Mouse (Mus musculus) heart, embryonic 13.5 days (tissue): ENCODE results near the gene Eif4a1. TPM values are rescaled to one million over a fixed set of nuclear protein-coding genes. Genes with fewer than 3 reads are reported as not detected.

Source experiments
- ATAC-seq: fragments of 200-750 bp; cut with Nextera tagmentation; 2 replicates; pipeline ENCODE4 v1.8.0; 2017; ENCODE audit warnings: moderate TSS enrichment; ENCODE audit not compliant: insufficient number of reproducible peaks, low FRiP score, low TSS enrichment; ENCODE audit errors: extremely low read depth
- H3K27ac ChIP-seq: fragments of 300-500 bp; sonication (generic); replicated peaks from 2 replicates; pipeline ENCODE4 v1.5.1; 2015; ENCODE audit warnings: moderate library complexity, mild to moderate bottlenecking, inconsistent platforms
- H3K27me3 ChIP-seq: fragments of 300-500 bp; sonication (generic); replicated peaks from 2 replicates; pipeline ENCODE4 v1.6.1; 2015; ENCODE audit warnings: mild to moderate bottlenecking, inconsistent platforms
- H3K36me3 ChIP-seq: fragments of 300-500 bp; sonication (generic); 2 replicates; pipeline ENCODE4 v1.6.1; 2015; ENCODE audit warnings: mild to moderate bottlenecking, inconsistent platforms
- H3K4me1 ChIP-seq: fragments of 300-500 bp; sonication (generic); 2 replicates; pipeline ENCODE4 v1.6.1; 2015; ENCODE audit warnings: inconsistent platforms
- H3K4me2 ChIP-seq: fragments of 300-500 bp; sonication (generic); 2 replicates; pipeline ENCODE4 v1.6.1; 2015; ENCODE audit warnings: inconsistent platforms, mild to moderate bottlenecking, moderate library complexity
- H3K4me3 ChIP-seq: fragments of 300-500 bp; sonication (generic); 2 replicates; pipeline ENCODE4 v1.5.1; 2015; ENCODE audit warnings: moderate library complexity, mild to moderate bottlenecking, inconsistent platforms
- H3K9ac ChIP-seq: fragments of 300-500 bp; sonication (generic); 2 replicates; pipeline ENCODE4 v1.6.1; 2015; ENCODE audit warnings: inconsistent platforms, mild to moderate bottlenecking, moderate library complexity
- H3K9me3 ChIP-seq: fragments of 300-500 bp; sonication (generic); 2 replicates; pipeline ENCODE4 v1.6.1; 2016; ENCODE audit warnings: inconsistent platforms
- WGBS: fragments of 180-500 bp; shearing (Covaris S2); methylation state at CpG from one replicate; pipeline ENCODE4 v1.1.7; 2015; ENCODE audit warnings: mixed read lengths; 5-methylcytosine and 5-hydroxymethylcytosine counted together
- polyA plus RNA-seq: library from polyadenylated mRNA; unstranded; fragments of >200 nt; fragmentation: Nextera tagmentation; extraction: Ambion mirVana; gene quantifications from 2 replicates; pipeline ENCODE4 v1.2.1, GENCODE M21; 2015

The Eif4a1 gene
- polyA plus RNA-seq, 1 experiment from 2014 or later, result 373 TPM

DNA sequence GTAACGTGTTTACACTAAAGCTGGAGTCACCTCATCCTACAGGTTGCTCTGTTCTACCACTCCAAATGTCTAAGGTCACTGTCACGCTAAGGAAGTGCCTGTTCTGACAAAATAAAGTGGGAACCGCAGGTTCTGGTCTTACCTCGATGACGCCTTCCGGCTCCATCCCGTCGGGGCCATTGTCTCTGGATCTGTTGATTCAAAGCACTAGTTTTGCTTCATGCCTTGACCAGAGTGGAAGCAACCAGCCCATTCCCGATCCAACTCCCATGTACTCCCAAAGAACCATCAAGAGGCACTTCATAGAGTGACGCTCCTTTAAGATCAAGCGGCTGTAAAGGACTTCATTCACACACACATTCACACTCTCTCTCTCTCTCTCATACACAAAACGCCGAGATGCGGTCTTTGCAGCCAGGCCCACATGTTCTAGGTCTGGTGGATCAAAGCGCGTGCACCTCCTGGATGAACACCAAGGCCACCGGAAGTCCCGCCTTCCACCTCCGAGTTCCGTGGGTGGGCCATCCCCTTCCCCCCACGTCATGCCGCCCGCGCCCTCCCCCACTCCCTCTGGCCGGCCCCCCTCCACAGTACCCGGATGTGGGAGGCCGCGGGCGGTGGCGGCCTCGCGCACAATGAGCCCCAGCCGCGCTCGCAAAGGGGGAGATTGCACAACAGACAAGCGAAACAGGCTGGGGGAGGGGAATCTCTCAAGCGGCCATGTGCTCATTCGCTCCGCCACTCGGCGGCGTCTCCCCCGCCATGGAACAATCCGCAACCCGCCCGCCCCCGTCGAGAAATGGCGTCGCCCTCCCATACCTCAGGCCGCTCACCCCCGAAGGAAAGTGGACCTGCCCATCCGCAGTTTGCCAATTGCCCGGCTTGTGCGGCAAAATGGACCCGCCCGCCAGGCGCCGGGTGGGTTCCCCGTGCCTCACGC lies 1.2 kb downstream of the Eif4a1 start:
- H3K27me3 ChIP-seq, result no peaks in the 10 kb centered on the region
- peak; percentile 56 for ATAC-seq

DNA sequence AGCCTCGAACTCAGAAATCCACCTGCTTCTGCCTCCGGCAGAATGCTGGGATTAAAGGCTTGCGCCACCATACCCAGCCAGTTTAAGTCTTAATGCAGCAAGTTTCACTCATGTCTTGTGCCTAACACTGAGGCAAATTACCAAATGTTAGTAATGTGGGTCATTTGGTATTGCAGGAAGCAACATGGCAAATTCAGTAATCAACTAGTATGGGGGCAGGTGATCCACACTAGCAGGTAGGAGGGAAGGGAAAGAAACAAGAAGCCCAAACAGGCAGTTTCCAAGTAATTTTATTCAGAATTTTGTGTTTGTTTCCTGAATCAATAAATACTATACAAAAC lies 5.6 kb downstream of the Eif4a1 start:
- H3K4me2 ChIP-seq, result no peak overlapping the region
- H3K27me3 ChIP-seq, result no peaks in the 10 kb centered on the region
- peaks cover 75% of the 10 kb centered on the region for H3K36me3 ChIP-seq
- H3K4me1 ChIP-seq, result peaks cover 36% of the 10 kb centered on the region
- H3K9ac ChIP-seq, result no peak overlapping the region
- ATAC-seq, result no peak
- WGBS, result 77% methylated on average over 3 of the region's 3 CpGs
- 0 out of 2 replicates have a peak overlapping the region, but pooled peaks have one; percentile 6 for H3K27ac ChIP-seq
- H3K4me3 ChIP-seq, result no peak overlapping the region
- no peaks in the 10 kb centered on the region for H3K9me3 ChIP-seq

More for the DNA sequence above, 1.2 kb downstream of the Eif4a1 start:
- Histone ChIP-seq H3K27ac (peak overlapping the region; percentile 99), H3K4me2 (peak overlapping the region; percentile 95), H3K36me3 (peaks cover 81% of the 10 kb centered on the region), H3K9ac (peak overlapping the region; percentile 100), H3K9me3 (no peaks in the 10 kb centered on the region), H3K4me3 (peak overlapping the region; percentile 100), H3K4me1 (peaks cover 28% of the 10 kb centered on the region)
- under 1% methylated on average over 61 of the region's 61 CpGs for WGBS

DNA sequence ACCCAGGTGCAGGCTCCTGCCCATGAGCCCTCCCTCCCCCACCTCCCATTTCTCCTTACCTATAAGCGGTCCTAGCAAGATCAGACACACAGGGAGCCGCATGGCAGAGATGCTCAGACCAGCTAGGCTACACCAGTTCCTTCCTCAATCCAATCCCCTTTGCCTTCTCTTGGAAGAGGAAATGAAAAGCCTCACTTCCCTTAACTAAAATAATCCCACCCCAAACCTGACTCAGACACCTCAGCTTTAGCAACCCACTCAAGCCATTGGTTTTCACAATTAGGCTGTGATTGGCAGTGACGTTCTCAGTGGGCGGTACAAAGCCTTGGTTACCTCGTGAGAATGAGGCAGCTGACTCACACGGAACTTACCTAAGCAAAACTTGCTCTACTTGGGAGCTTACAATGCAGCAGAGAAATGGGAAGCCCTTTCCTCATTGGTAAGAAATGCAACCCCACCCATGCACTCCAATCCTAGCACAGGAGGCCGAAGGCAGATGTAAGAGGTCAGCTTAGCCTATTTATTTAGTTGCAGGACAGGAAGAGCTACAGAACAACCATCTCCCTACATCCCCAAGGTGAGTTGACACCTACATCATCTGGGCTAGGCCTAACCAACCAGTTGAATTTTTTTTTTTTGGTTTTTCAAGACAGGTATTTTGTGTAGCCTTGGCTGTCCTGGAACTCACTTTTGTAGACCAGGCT lies 6.1 kb downstream of the Eif4a1 start, which contains the start of gene Cd68:
Cd68 (minus strand) TSS at position 193 of the 704 bp plus-strand sequence.
- H3K9ac ChIP-seq, result no peak within 1 kb of the TSS
- H3K36me3 ChIP-seq, result peaks cover 75% of the 10 kb centered on the region
- no peak for ATAC-seq
- H3K4me3 ChIP-seq, result no peak within 1 kb of the TSS
- H3K9me3 ChIP-seq, result no peaks in the 10 kb centered on the region
- no peaks in the 10 kb centered on the region for H3K27me3 ChIP-seq
- peaks cover 42% of the 10 kb centered on the region for H3K4me1 ChIP-seq
- H3K4me2 ChIP-seq, result no peak within 1 kb of the TSS
- H3K27ac ChIP-seq, result 0 out of 2 replicates have a peak within 1 kb of the TSS, but pooled peaks have one; percentile 6
- WGBS, result 32% methylated on average over 7 of the region's 7 CpGs

DNA sequence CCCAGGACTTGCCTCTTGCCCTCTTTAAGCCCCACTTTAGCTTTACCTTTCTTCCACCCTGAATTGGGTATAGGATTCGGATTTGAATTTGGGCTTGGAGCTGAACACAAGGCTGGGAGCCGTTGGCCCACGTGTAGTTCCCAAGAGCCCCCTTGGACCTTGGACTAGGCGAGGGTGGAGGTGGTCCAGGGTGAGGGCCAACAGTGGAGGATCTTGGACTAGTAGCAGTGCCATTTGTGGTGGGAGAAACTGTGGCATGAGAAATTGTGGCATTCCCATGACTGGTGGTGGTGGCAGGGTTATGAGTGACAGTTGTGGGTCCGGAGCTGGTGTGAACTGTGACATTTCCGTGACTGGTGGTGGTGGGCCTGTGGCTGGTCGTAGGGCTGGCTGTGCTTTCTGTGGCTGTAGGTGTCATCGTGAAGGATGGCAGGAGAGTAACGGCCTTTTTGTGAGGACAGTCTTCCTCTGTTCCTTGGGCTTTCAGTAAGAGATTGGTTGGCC lies 6.7 kb downstream of the Eif4a1 start:
- H3K9me3 ChIP-seq, result no peaks in the 10 kb centered on the region
- peaks cover 70% of the 10 kb centered on the region for H3K36me3 ChIP-seq
- no peak overlapping the region for H3K4me2 ChIP-seq
- 73% methylated on average over 9 of the region's 9 CpGs for WGBS
- ATAC-seq, result no peak
- no peak overlapping the region for H3K4me3 ChIP-seq
- H3K9ac ChIP-seq, result no peak overlapping the region
- H3K27me3 ChIP-seq, result no peaks in the 10 kb centered on the region
- 0 out of 2 replicates have a peak overlapping the region, but pooled peaks have one; percentile 6 for H3K27ac ChIP-seq
- peaks cover 42% of the 10 kb centered on the region for H3K4me1 ChIP-seq

DNA sequence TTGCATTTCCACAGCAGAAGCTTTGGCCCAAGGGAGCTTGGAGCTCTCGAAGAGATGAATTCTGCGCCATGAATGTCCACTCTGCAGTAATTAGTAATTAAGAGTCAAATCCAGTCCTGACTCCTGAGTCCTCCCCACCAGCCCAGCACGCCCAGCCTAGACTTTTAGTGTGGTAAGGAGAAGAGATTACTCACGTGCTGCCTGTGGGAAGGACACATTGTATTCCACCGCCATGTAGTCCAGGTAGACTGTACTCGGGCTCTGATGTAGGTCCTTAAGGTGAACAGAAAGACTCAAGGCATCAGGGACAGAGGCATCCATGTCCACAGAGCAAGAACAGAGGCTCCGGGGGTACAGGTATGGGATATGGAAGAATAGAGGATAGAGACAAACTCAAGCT lies 7.4 kb downstream of the Eif4a1 start:
- H3K9ac ChIP-seq, result no peak overlapping the region
- H3K9me3 ChIP-seq, result no peaks in the 10 kb centered on the region
- 93% methylated on average over 7 of the region's 7 CpGs for WGBS
- ATAC-seq, result no peak
- H3K27ac ChIP-seq, result no peak overlapping the region
- H3K4me1 ChIP-seq, result peaks cover 35% of the 10 kb centered on the region
- H3K36me3 ChIP-seq, result peaks cover 65% of the 10 kb centered on the region
- no peaks in the 10 kb centered on the region for H3K27me3 ChIP-seq
- H3K4me3 ChIP-seq, result no peak overlapping the region
- H3K4me2 ChIP-seq, result no peak overlapping the region

DNA sequence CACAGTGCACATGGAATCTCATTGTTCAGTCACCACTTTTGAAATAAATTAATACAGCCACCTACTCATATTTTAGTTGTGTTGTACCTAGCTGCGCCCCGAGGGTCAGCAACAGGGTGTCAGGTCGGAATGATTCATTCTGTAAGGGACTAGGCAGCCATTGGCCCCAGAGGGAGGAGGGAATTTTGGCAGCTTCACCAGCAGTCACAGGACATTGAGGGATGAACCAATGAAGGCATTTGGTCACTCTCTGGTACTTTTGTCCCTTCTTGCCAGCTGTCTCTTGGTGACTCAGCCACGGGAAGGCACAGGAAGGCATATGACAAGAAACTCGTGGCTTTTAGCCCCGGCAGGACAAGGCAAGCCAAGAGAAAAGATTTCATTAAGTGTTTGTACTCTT lies 8.4 kb downstream of the Eif4a1 start:
- ATAC-seq, result no peak
- Histone ChIP-seq H3K36me3 (peaks cover 65% of the 10 kb centered on the region), H3K27ac (peak overlapping the region; percentile 99), H3K4me1 (peaks cover 25% of the 10 kb centered on the region), H3K27me3 (no peaks in the 10 kb centered on the region), H3K9ac (no peak overlapping the region), H3K4me3 (no peak overlapping the region), H3K4me2 (peak overlapping the region; percentile 74; the same call in 1 of the 2 replicates), H3K9me3 (no peaks in the 10 kb centered on the region)
- 84% methylated on average over 6 of the region's 6 CpGs for WGBS

DNA sequence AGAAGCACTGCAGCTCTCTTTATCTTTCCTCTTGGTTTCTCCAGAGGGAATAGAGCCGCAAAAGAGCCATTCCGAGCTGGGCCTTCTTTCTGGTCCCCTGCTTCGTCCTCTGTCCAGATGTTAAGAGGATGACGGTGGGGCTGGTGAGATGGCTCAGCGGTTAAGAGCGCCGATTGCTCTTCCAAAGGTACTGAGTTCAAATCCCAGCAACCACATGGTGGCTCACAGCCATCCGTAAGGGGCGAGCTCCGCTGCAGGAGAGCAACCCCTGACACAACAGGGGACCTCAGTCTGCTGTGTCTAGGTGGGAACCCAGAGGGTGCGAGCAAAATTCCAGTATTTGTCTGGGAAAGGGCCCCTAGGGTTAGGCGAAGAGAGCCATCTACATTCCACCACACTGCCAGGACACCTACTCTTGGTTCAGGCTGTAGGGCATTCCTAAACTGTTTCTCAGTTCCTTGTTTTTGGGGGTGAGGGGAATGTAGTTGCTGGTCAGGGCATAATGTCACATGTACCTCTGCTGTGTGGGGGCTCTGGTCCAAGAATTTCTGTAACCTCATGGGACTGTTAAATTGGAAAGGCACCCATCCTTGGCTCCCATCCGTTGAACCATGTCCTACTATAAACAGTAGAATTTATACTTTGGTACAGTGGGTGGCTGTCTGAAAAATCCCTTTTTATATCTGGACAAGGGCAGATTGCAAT lies 9.1 kb downstream of the Eif4a1 start:
- Histone ChIP-seq H3K4me3 (peak overlapping the region; percentile 63), H3K4me1 (peaks cover 23% of the 10 kb centered on the region), H3K27me3 (no peaks in the 10 kb centered on the region), H3K36me3 (peaks cover 65% of the 10 kb centered on the region), H3K9me3 (no peaks in the 10 kb centered on the region), H3K27ac (peak overlapping the region; percentile 99), H3K9ac (peak overlapping the region; percentile 88), H3K4me2 (peak overlapping the region; percentile 74)
- 62% methylated on average over 13 of the region's 13 CpGs for WGBS
- no peak for ATAC-seq

DNA sequence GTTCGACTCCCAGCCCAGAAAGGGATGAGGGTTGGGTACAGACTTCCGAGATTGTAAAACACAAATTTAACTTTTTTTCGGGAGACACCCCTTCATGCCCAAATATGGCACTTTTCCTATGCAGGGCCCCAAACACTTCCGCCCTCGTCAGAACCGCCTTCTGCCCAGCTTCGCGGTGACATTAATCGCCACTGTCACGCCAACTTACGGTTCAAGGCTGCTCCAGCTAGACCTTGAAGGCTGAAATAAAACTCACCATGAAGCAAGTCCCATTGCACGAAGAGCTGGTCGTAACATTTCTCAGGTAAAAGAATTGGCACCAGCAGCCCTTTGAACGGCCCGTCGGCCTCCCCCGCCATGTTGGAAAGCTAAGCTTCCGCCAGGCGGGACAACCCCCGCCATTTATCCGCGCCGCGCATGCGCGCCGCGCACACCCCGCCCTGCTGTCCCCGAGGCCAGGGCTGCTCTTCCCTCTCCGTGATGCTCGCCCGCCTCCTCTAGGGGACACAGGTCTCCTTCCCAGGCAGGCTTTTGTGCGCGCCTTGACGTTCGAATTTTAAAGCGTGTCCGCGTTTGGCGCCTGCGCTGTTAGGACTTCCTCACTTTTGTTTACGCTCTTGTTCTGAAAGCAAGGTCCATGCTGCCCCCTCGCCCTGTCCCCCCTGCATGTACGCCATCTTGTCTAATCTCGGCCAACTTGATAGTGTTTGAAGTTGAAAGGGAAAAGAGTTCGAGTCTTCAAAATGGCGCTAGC lies 9.8 kb downstream of the Eif4a1 start, which contains the start of gene Mpdu1:
Mpdu1 (minus strand) TSS at position 430 of the 754 bp plus-strand sequence.
- peak; percentile 91 for ATAC-seq
- no peaks in the 10 kb centered on the region for H3K9me3 ChIP-seq
- peak within 1 kb of the TSS; percentile 74 for H3K4me2 ChIP-seq
- whole genome bisulfite sequencing, result under 1% methylated on average over 48 of the region's 48 CpGs
- peaks cover 23% of the 10 kb centered on the region for H3K4me1 ChIP-seq
- H3K9ac ChIP-seq, result peak within 1 kb of the TSS; percentile 88
- H3K36me3 ChIP-seq, result peaks cover 65% of the 10 kb centered on the region
- H3K4me3 ChIP-seq, result peak within 1 kb of the TSS; percentile 63
- H3K27me3 ChIP-seq, result no peaks in the 10 kb centered on the region
- peak within 1 kb of the TSS; percentile 99 for H3K27ac ChIP-seq

DNA sequence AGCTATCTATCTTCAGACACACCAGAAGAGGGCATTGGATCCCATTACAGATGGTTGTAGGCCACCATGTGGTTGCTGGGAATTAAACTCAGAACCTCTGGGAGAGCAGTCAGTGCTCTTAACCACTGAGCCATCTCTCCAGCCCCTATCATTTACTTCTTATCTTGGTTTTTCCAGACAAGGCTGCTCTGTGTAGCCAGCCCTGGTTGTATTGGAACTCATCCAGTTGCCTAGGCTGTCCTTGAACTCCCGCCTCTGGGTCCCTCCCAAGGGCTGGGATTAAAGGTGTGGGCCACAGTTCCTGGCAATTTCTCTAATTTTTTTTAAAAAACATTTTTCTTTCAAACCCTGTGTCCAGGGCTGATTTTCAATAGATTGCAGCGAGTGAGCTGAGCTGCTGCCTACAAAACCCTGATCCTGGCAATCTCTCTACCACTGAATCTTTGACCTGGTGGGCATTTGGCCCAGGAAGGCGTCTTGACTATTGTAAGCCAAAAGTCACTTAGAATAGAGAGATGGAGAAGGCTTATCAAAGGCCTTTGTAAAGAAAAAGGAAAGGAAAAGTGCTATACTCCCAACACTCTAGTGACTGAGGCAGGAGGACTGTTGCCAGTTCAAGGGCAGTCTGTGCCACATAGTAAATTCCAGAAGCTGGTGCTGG lies 10.9 kb downstream of the Eif4a1 start:
- H3K4me3 ChIP-seq, result peak overlapping the region; percentile 63
- H3K9ac ChIP-seq, result peak overlapping the region; percentile 88
- no peaks in the 10 kb centered on the region for H3K27me3 ChIP-seq
- peaks cover 29% of the 10 kb centered on the region for H3K4me1 ChIP-seq
- ATAC-seq, result no peak
- peak overlapping the region; percentile 99 for H3K27ac ChIP-seq
- H3K36me3 ChIP-seq, result peaks cover 67% of the 10 kb centered on the region
- H3K4me2 ChIP-seq, result peak overlapping the region; percentile 74
- 58% methylated on average over 3 of the region's 3 CpGs for WGBS
- H3K9me3 ChIP-seq, result no peaks in the 10 kb centered on the region

DNA sequence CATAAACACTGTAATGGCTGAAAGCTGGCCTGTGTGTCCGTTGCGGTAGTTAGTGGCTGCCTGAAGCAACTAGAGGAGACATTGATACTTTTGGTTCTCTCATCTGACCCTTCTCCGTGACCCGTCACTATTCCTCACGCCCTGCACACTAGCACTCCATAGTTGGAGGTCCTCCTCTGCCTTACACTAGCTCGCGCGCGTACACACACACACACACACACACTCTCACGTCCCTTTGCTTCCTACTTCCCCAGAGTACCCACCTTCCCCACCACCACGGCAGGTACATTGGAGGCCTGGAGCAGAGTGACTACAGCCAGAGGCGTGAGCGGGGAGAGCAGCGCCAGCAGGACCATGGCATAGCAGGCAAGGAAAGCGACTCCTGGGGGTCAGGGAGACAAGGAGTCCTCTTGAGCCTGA lies 14.8 kb downstream of the Eif4a1 start:
- WGBS, result 79% methylated on average over 15 of the region's 15 CpGs
- no peaks in the 10 kb centered on the region for H3K27me3 ChIP-seq
- no peak for ATAC-seq
- peaks cover 39% of the 10 kb centered on the region for H3K4me1 ChIP-seq
- H3K27ac ChIP-seq, result no peak overlapping the region
- peaks cover 65% of the 10 kb centered on the region for H3K36me3 ChIP-seq
- H3K4me2 ChIP-seq, result no peak overlapping the region
- H3K9me3 ChIP-seq, result no peaks in the 10 kb centered on the region
- no peak overlapping the region for H3K4me3 ChIP-seq
- H3K9ac ChIP-seq, result no peak overlapping the region
